Mouse (Mus musculus): Measurements from ENCODE around the gene Srcin1. TPM values are rescaled to one million over a fixed set of nuclear protein-coding genes. Genes with fewer than 3 reads are reported as not detected.

Gene Srcin1
- polyA plus RNA-seq, 1 experiment from 2014 or later: 0.08 TPM

DNA sequence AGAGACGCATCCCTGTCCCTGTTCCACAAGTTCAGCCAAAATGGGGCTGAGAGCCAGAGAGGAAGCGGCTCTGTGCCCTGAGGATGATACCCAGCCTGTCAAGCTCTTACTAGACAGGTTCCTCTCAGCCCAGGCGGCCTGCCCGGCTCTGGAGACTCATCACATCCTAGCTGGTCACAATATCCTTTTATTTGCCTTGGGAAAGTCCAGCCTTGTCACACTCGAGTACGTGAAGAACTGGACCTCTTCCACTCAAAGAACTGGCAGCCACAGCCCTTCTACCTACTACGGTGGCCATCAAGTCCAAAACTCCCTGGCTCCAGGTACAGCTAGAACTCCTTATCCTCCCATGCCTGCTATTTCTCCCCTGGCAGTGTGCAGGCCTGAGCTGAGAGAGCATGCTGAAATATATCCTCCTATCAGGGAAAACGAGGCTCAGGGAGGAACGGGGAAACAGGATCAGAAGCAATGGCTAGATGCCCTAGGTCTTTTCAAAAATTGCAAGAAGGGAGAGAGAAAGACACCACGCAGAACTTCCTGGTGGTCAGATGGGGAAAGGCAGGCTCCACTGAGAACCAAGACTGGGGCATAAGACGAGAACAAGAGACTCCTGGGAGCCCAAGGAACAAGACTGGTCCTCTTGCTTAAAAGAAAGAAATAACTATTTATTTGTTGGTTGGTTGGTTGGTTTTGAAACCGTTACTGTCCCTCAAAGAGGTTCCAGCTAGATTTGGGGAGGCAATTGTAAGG, 27.9 kb downstream of the Srcin1 start:
- H3K4me3 ChIP-seq (ENCODE audit: low read length): no peak overlapping the region
- no peaks in the 10 kb centered on the region for H3K36me3 ChIP-seq (ENCODE audit: control insufficient read depth, insufficient read depth)
- 54% methylated on average over 12 of the region's 12 CpGs for WGBS
- no peak overlapping the region for H3K27ac ChIP-seq (ENCODE audit: low read length)
- H3K4me1 ChIP-seq (ENCODE audit: control insufficient read depth, insufficient read depth, low read length): peaks cover 7% of the 10 kb centered on the region
- no peak for ATAC-seq (replicated peaks; ENCODE audit: extremely low read depth, insufficient read depth, low FRiP score)
- no peaks in the 10 kb centered on the region for H3K9me3 ChIP-seq (replicated peaks; ENCODE audit: control insufficient read depth, low read length)
- H3K4me2 ChIP-seq (ENCODE audit: low read depth, low read length): no peak overlapping the region
- H3K9ac ChIP-seq (ENCODE audit: low read length): no peak overlapping the region
- peaks cover 98% of the 10 kb centered on the region for H3K27me3 ChIP-seq (ENCODE audit: control insufficient read depth, insufficient read depth, low read length)

DNA sequence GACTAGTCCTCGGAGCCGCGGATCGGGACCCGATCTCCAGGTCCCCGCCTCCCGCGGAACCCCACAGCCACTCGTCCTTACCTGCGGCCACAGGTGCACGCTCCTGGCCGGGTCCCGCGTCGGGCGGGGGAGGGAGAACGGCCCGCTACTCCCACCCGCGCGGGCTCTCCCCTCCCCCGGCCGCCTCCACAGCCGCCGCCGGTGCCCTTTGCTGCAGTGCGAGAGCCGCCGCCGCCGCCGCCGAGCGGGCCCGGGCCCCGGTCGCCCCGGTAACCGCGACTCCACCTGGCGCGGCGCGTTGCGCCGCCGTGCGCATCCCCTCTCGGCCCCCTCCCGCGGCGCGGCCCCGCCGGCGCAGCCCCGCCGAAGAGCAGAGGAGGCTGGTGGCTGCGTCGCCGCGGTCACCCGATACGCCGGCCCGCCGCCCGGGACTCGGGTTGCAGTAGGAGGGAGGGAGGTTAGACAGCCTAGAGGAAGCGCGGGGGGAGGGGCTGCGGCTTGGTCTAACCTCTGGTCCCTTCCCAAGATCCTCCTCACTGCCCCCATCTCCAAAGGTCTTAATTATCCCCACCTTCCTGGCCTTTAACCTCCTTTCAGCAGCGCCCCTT, 29.1 kb downstream of the Srcin1 start:
- WGBS: 1% methylated on average over 57 of the region's 73 CpGs
- peak overlapping the region; percentile 99 for H3K4me2 ChIP-seq (ENCODE audit: low read depth, low read length)
- peaks cover 97% of the 10 kb centered on the region for H3K27me3 ChIP-seq (ENCODE audit: control insufficient read depth, insufficient read depth, low read length)
- no peak overlapping the region for H3K27ac ChIP-seq (ENCODE audit: low read length)
- no peaks in the 10 kb centered on the region for H3K9me3 ChIP-seq (replicated peaks; ENCODE audit: control insufficient read depth, low read length)
- ATAC-seq (replicated peaks; ENCODE audit: extremely low read depth, insufficient read depth, low FRiP score): peak; percentile 61
- H3K4me1 ChIP-seq (ENCODE audit: control insufficient read depth, insufficient read depth, low read length): peaks cover 7% of the 10 kb centered on the region
- peak overlapping the region; percentile 67 for H3K4me3 ChIP-seq (ENCODE audit: low read length)
- H3K36me3 ChIP-seq (ENCODE audit: control insufficient read depth, insufficient read depth): no peaks in the 10 kb centered on the region
- H3K9ac ChIP-seq (ENCODE audit: low read length): peak overlapping the region; percentile 67

DNA sequence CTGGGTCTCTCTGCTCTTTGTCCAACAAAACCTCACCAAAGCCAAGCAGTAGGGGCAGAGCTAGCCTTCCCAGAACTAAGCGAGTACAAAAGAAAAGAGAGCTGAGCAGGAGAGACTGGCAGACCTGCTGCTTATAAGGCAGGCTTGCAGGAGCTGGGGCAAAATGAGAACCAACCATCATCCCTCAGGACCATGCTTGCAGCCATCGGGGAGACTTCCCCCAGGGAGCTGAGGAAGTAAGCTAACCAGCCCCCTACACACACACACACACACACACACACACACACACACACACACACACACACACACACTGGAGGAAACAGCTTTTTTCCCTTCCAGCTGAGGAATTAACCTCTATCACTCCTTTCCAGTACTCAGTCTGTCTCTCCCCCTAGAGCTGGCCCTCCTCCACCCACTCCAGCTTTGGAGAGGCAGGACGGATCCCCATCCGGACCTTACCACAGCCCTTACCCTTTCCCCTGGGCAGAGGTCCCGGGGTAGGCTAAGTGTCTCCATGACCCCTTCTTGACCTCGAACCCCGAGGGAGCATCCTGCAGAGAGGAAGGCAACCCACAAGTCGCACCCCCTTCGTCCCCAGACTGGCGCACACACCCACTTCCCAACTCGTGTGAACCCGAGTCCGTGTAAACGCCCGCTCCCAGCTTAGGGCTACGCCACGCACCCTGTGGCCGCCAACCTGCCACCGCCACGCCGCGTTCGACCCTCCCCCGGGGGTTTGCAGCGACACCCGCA, 30.0 kb downstream of the Srcin1 start:
- no peak for ATAC-seq (replicated peaks; ENCODE audit: extremely low read depth, insufficient read depth, low FRiP score)
- Histone ChIP-seq H3K9me3 (replicated peaks; ENCODE audit: control insufficient read depth, low read length) (no peaks in the 10 kb centered on the region), H3K9ac (ENCODE audit: low read length) (peak overlapping the region; percentile 67), H3K27ac (ENCODE audit: low read length) (no peak overlapping the region), H3K27me3 (ENCODE audit: control insufficient read depth, insufficient read depth, low read length) (peaks cover 91% of the 10 kb centered on the region), H3K4me3 (ENCODE audit: low read length) (peak overlapping the region; percentile 67), H3K4me2 (ENCODE audit: low read depth, low read length) (peak overlapping the region; percentile 99), H3K36me3 (ENCODE audit: control insufficient read depth, insufficient read depth) (no peaks in the 10 kb centered on the region), H3K4me1 (ENCODE audit: control insufficient read depth, insufficient read depth, low read length) (peaks cover 7% of the 10 kb centered on the region)
- WGBS: 4% methylated on average over 26 of the region's 26 CpGs

DNA sequence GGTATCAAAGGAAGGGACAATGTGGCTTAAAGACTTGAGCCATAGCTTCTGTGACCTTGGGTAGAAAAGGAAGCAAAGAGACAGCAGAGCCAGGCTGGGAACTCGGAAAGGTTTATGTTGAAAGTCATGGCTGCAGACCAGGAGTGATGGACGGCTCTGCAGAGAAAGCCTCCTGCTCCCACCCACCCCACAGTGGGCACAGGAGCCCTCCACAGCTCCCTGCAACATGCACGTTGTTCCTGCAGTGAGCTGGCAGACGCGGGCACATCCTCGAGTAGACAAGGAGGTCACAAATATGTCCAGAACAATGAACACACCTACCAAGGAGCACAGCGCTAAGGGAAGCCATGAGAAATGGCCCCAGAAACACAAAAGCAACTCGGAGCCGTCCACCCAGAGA, 32.1 kb downstream of the Srcin1 start:
- Histone ChIP-seq H3K4me3 (ENCODE audit: low read length) (no peak overlapping the region), H3K36me3 (ENCODE audit: control insufficient read depth, insufficient read depth) (no peaks in the 10 kb centered on the region), H3K27ac (ENCODE audit: low read length) (no peak overlapping the region), H3K4me1 (ENCODE audit: control insufficient read depth, insufficient read depth, low read length) (peaks cover 7% of the 10 kb centered on the region), H3K27me3 (ENCODE audit: control insufficient read depth, insufficient read depth, low read length) (peaks cover 77% of the 10 kb centered on the region), H3K4me2 (ENCODE audit: low read depth, low read length) (no peak overlapping the region), H3K9me3 (replicated peaks; ENCODE audit: control insufficient read depth, low read length) (no peaks in the 10 kb centered on the region), H3K9ac (ENCODE audit: low read length) (no peak overlapping the region)
- WGBS: 73% methylated on average over 9 of the region's 9 CpGs
- ATAC-seq (replicated peaks; ENCODE audit: extremely low read depth, insufficient read depth, low FRiP score): no peak

DNA sequence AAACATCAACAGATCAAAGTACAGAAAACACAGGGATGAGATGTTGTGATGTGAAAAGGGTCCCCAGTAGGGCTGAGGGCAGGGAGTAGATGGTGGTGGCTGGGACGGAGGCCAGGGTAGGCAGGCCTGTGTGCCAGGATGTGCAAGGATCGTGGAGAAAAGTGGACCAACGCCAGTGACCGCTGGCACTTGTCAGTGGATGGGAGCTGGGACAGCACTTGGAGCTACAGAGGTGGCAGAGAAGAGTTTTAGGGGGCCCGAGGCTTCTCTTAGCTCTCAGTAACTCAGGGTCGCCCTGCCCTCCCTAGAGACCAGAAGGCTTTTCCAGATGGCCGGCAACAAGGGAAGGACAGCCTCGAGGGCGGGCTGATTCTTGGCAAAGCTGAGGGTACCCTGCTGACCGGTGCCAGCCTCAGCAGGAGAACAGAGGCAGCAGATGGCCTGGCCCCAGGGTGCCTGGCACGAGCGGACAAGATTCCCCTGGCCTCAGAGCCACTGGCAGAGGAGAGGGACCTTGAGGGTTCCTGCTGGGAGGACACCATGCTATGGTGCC, 32.7 kb downstream of the Srcin1 start:
- H3K27me3 ChIP-seq (ENCODE audit: control insufficient read depth, insufficient read depth, low read length): peaks cover 77% of the 10 kb centered on the region
- no peak for ATAC-seq (replicated peaks; ENCODE audit: extremely low read depth, insufficient read depth, low FRiP score)
- no peak overlapping the region for H3K27ac ChIP-seq (ENCODE audit: low read length)
- 57% methylated on average over 12 of the region's 12 CpGs for WGBS
- no peak overlapping the region for H3K4me3 ChIP-seq (ENCODE audit: low read length)
- no peaks in the 10 kb centered on the region for H3K36me3 ChIP-seq (ENCODE audit: control insufficient read depth, insufficient read depth)
- no peak overlapping the region for H3K4me2 ChIP-seq (ENCODE audit: low read depth, low read length)
- H3K9me3 ChIP-seq (replicated peaks; ENCODE audit: control insufficient read depth, low read length): no peaks in the 10 kb centered on the region
- H3K4me1 ChIP-seq (ENCODE audit: control insufficient read depth, insufficient read depth, low read length): peaks cover 7% of the 10 kb centered on the region
- H3K9ac ChIP-seq (ENCODE audit: low read length): no peak overlapping the region

DNA sequence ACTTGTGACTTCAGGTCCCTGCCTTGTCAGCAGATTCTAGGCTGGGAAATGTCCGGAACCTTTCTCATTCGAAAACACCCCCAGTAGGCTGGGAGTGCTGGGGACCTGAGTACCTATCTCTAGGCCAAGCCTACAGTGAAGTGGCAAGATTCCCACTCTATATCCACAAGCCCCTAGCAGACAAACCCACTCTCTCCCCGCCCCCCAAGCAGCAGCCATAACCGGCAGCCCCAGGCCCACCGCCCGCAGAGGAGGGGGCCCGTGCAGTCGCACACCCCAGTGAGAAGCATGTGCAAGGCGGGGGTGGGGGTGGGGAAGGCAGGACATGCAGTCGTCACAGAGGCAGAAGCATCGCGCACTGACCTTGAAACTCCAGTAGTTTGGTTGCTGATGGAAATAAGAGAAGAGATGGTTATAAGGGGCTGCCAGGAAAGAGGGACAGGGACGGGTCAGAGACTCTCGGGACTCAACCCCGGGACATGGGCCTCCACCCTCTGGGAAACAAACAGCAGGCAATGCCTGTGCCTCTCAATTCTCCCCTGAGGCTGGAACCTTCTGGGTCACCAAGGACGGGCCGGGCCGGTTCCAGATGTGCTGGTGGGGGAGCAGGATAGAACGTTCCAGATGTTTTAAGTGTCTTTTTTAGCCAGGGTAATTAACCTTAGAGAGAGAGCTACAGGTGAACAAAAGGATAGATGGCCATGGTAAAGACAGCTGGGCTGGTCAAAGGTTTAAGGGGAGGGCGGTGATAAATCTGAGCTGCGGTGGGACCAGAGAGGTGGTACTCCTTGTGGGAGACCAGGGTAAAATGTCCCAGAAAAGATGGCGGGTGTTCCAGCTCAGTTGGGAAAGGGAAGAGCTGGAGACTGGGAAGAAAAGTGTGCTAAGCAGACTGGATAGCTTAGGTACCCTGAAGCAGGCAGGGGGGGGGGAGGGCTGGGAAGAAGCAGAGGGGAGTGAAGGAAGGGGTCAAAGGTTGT, 33.5 kb downstream of the Srcin1 start:
- ATAC-seq (replicated peaks; ENCODE audit: extremely low read depth, insufficient read depth, low FRiP score): no peak
- Histone ChIP-seq H3K4me3 (ENCODE audit: low read length) (no peak overlapping the region), H3K4me1 (ENCODE audit: control insufficient read depth, insufficient read depth, low read length) (peaks cover 7% of the 10 kb centered on the region)

DNA sequence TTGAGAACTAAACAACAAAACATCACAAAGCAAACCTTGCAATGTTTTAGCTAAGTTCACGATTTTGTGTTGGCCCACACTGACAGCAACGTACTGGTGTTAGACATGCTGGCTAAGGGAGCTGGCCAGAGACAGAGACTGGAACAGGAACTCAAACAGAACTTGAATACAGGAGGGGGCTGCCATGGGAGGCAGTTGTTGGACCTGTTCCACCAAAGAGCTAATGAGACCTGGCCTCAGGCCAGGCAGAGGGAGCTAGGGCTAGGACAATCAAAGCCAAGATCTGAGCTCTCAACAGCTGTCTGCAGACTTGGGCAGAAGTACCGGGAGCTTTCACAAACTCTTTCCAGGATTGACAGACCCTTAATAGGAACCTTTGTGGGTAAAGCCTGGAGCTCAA, 35.4 kb downstream of the Srcin1 start:
- H3K4me3 ChIP-seq (ENCODE audit: low read length): no peak overlapping the region
- no peaks in the 10 kb centered on the region for H3K9me3 ChIP-seq (replicated peaks; ENCODE audit: control insufficient read depth, low read length)
- no peaks in the 10 kb centered on the region for H3K36me3 ChIP-seq (ENCODE audit: control insufficient read depth, insufficient read depth)
- no peak for ATAC-seq (replicated peaks; ENCODE audit: extremely low read depth, insufficient read depth, low FRiP score)
- peaks cover 77% of the 10 kb centered on the region for H3K27me3 ChIP-seq (ENCODE audit: control insufficient read depth, insufficient read depth, low read length)
- no peak overlapping the region for H3K27ac ChIP-seq (ENCODE audit: low read length)
- H3K9ac ChIP-seq (ENCODE audit: low read length): no peak overlapping the region
- peaks cover 9% of the 10 kb centered on the region for H3K4me1 ChIP-seq (ENCODE audit: control insufficient read depth, insufficient read depth, low read length)
- WGBS: 28% methylated on average over 3 of the region's 3 CpGs
- no peak overlapping the region for H3K4me2 ChIP-seq (ENCODE audit: low read depth, low read length)

More for the DNA sequence above, 33.5 kb downstream of the Srcin1 start:
- WGBS: 76% methylated on average over 22 of the region's 22 CpGs
- H3K4me2 ChIP-seq (ENCODE audit: low read depth, low read length): no peak overlapping the region
- H3K27ac ChIP-seq (ENCODE audit: low read length): no peak overlapping the region
- H3K27me3 ChIP-seq (ENCODE audit: control insufficient read depth, insufficient read depth, low read length): peaks cover 76% of the 10 kb centered on the region
- H3K9me3 ChIP-seq (replicated peaks; ENCODE audit: control insufficient read depth, low read length): no peaks in the 10 kb centered on the region
- H3K9ac ChIP-seq (ENCODE audit: low read length): no peak overlapping the region
- no peaks in the 10 kb centered on the region for H3K36me3 ChIP-seq (ENCODE audit: control insufficient read depth, insufficient read depth)

DNA sequence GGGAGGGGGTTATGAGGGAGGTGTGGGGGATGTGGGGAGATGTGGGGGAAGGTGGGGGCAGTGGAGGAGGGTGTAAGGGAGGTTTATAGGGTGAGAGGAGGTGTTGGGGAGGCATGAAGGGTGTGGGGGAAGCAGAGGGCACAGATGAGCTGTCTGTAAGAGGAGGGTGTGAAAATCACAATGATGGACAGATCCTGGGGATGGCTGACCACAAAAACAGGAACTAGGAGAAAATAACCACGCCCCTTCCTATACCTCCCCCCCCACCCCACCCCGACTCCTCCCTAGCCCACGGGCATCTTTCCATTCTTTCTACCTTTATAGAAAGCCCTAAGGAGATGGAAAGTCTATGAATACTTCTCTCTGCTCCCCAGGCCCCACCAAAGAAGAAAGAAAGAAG, 35.9 kb downstream of the Srcin1 start:
- H3K27me3 ChIP-seq (ENCODE audit: control insufficient read depth, insufficient read depth, low read length): peaks cover 77% of the 10 kb centered on the region
- no peak for ATAC-seq (replicated peaks; ENCODE audit: extremely low read depth, insufficient read depth, low FRiP score)
- H3K4me1 ChIP-seq (ENCODE audit: control insufficient read depth, insufficient read depth, low read length): peaks cover 9% of the 10 kb centered on the region
- no peak overlapping the region for H3K4me3 ChIP-seq (ENCODE audit: low read length)
- 55% methylated on average over 3 of the region's 3 CpGs for WGBS
- H3K9me3 ChIP-seq (replicated peaks; ENCODE audit: control insufficient read depth, low read length): no peaks in the 10 kb centered on the region
- H3K9ac ChIP-seq (ENCODE audit: low read length): no peak overlapping the region
- no peaks in the 10 kb centered on the region for H3K36me3 ChIP-seq (ENCODE audit: control insufficient read depth, insufficient read depth)
- no peak overlapping the region for H3K27ac ChIP-seq (ENCODE audit: low read length)
- no peak overlapping the region for H3K4me2 ChIP-seq (ENCODE audit: low read depth, low read length)
